Mouse (Mus musculus) common myeloid progenitor, adult 5-6 weeks (primary cell): ENCODE measurements around the gene Zfp459. TPM values are rescaled to one million over a fixed set of nuclear protein-coding genes. Genes with fewer than 3 reads are reported as not detected.
"Not testable (repeated sequence)": the region's sequence is repeated elsewhere in the genome, so short reads cannot be mapped to it uniquely, and the experiment has no call there.

Source experiments
- ATAC-seq: replicated peaks from 2 replicates; pipeline ENCODE4 v1.8.0; 2016; ENCODE audit warnings: low read depth, mild to moderate bottlenecking, moderate TSS enrichment, inconsistent platforms; ENCODE audit not compliant: poor library complexity, severe bottlenecking
- total RNA-seq: library from RNA; stranded (forward); fragments of 200-1000, 187-1606 nt; gene quantifications from 2 replicates; pipeline ENCODE4 v1.2.3, GENCODE M21; 2017

Gene Zfp459
- total RNA-seq = 1.2 and 6.1 TPM in 2 replicates

DNA sequence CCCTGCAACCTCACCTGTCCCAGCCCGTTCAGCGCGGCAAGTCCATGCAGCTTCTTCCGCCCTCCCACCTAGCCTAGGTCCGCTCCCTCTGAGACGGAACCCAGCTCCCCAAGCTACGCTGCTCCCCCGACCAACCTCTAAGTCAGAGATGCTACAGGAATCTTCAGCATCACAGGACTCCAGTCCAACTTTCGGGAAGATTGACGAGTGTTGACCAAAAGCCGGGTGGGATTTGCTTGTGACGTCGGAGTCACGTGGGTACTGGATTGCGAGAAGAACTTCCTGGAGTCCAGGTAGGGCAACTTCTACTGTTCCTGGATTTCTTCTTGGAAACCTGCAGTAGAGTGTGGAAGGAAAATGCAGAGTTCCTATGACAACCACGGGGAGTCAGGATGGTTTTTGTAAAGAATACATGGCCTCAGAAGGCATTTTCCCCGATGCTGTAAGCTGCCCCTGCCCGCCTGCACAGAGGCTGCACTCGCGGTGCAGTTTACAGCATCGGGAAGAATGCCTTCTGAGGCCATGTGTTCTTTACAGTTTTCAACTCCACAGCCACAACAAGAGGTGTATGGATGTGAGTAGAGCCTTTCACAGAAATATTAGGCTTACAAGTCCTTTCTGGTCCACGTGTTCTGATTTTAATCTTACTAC is at the start of gene Zfp459:
TSS of gene Zfp459 (minus strand) at position 212 of the 651 bp plus-strand sequence.
- ATAC-seq = peak; percentile 75

DNA sequence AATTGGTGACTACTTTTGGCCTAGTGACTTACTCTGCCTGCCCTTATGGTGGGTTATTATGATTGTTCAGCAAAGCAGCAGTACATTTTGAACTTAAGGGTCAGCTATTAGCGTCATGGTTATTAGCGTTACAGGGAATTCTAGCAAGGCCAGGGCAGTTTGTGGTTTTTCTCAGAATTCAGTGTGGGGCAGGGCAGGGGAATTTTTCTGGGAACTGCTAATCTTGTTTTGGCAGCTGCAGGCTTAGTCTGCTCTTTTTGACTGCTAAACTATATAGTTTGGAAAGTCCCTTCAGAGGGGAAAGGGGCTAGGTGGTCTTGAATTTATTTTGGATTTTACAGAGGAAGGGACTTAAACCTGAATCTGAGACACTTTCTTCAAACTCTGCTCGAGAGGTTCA is 48.1 kb upstream of the Zfp459 start:
- no peak for ATAC-seq

DNA sequence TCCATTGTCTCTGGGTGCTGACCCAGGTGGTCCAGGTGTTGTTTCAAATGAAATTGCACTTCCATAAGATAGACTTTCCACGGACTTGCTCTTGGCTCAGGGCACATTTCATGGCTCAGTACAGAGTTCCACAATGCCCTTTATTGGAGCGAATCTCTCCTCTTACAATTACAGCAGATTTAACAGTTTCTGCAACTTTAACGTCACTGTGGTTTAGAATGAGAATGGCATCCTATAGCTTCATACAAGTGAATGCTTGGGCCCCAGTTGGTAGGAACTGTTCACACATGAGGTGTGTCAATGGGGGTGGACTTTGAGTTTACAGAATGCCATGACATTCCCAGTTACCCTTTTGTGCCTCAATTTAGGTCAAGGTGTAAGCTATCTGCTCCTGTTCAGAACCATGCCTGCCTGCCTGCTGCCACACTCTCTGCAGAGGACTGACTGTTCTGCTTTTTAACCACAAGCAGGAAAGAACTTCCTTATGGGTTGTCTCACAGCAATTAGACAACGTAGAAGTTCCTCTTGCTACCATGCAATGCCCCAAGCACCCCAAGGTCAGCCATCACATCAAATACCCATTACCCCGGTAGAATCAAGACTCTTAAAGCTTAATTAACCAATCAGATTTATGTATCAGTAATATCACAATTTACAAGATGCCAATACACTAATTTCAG is 42.4 kb upstream of the Zfp459 start:
- ATAC-seq = peak; percentile 100

DNA sequence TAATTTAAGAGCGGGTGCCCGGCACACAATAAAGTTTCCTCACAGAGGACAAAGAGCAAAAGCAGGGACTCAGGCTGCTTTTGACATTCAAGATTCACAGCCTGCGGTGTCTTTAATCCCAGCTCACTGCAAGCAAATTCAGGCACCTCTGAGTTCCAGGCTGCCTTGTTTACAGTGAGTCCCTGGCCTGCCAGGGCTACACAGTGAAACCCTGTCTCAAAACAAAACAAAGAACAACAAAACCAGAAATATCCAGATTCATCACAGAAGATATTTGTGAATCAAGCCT is 30.7 kb upstream of the Zfp459 start:
- ATAC-seq = 0 out of 2 replicates have a peak, but pooled peaks have one; percentile 5

DNA sequence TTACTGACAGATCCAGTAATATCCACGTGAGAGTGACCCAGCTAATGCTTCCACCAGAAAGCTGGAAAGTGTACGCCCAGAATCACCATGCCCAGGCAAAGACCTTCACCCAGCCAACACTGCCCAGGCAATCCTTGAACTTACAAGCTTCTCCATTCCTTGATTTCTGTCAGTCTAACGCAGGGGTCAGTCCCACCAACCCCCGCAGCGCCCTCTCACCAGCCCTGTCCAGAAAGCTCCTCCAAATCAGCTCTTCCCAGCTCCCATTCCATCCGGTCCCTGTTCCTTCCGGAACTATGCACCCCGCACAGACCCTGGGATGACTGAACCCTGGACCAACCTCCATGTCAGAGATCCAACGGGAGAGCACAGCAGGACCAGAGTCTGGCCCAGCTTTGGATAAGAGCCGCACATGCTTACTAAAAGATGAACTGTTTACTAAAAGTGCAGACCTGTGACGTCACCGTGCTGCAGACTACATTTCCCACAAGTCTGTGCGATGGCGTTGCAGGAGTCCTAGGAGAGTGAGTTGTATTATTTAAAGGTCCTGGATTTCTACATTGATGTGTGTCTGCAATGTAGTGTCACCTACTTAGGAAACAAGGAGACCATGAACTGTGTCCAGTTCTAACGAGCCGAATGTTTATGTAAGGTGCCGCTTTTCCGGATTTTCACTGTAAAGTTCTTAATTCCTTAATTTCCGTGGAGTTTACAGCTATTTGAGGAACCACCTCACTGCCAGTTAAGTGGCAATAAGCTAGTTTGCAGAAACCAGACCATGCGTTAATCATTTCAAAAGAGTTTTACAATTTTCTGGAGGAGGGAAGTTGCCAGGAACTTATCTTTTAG is 30.2 kb upstream of the Zfp459 start, which contains the start of gene Zfp874a:
TSS of gene Zfp874a (minus strand) at position 453 of the 849 bp plus-strand sequence.
- ATAC-seq = peak; percentile 99

DNA sequence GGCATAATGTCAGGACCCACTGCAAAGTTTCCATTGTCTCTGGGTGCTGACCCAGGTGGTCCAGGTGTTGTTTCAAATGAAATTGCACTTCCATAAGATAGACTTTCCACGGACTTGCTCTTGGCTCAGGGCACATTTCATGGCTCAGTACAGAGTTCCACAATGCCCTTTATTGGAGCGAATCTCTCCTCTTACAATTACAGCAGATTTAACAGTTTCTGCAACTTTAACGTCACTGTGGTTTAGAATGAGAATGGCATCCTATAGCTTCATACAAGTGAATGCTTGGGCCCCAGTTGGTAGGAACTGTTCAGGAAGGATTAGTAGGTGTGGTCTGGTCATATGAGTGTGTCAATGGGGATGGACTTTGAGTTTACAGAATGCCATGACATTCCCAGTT is 15.9 kb upstream of the Zfp459 start:
- ATAC-seq = peak; percentile 45

DNA sequence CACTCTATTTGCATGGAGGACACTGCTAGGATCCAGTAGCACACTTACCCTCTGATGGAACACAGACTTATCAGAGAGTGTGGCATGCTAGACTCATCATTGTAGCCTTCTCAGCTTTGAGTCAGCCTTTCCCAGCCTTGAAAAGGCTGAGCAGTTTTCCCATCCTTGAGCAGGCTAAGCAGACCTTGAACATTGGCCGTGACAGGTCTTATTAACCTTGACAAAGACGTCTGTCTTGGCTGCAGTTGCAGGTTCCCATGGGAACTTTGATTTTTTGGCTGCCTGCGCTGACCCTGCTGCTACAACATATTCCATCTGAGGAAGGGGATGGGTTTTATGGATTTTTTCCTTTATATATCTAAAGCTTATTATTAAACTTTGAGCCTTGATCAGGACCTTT is 6.9 kb upstream of the Zfp459 start:
- ATAC-seq = no peak

DNA sequence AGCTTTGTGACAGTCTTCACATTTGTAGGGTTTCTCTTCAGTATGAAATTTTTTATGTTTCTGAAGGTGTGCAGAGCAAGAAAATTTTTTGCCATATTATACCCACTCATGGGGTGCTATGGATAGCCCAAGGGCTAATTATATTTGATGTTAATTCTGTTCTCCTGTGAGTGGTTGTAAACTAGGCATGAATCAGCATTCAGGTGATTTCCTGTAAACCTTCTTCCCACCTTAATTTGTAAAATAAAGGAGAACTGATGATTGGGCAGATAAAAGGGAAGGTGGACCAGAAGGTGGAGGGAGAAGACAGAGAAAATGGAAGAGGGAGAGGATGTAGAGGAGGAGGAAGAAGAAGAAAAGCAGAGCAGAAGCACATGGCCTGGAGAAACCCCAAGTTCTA is 4.5 kb upstream of the Zfp459 start:
- ATAC-seq = not testable (repeated sequence)

DNA sequence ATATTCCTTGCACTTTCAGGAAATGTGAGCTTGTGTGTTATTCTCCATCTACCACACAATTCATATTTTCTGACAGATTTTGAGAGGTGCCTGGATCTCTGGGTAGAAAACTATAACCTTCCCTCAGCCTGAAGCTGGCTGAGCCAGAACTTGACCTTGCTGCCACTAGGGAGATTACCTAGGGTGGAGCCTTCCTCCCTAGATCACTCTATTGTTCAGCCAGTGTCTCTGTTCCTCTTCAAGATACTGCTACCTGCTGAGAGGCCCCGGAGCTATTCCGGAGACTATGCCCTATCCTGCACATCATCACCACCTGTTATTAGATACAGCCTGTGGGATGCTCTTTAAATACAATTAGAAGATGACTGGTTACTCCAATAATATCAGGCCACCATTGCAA is 1.3 kb upstream of the Zfp459 start:
- ATAC-seq = not testable (repeated sequence)

DNA sequence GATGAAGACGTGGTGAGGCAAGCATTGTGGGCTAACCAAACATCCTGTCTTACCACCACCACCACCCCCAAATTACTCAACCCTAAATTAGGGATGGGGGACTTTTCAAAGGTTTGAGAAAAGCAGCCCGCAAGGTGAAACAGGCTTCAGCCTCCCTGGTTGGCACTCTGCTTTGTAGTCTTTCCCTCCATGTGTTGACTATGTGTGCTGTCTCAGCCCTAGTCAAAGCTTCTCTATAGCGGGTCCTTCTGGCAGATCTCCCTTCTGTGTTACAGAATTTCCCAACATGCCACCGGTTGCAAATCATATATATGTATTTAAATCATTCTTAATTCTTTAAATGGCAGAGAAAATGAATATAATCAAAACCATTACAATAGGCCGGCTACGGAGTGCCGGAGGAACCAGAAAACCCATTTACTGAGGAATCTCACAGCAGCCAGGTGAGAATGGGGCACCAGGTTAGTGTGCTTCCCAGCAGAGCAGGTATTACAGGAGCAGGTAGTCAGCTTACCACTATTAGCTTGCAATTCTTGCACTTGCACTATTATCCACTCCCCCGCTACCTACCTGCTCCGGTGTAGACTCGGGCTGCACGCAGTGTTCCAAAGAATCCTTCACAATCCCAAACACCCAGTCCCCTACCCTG is 536 bp downstream of the Zfp459 start:
- ATAC-seq = 0 out of 2 replicates have a peak, but pooled peaks have one; percentile 2

DNA sequence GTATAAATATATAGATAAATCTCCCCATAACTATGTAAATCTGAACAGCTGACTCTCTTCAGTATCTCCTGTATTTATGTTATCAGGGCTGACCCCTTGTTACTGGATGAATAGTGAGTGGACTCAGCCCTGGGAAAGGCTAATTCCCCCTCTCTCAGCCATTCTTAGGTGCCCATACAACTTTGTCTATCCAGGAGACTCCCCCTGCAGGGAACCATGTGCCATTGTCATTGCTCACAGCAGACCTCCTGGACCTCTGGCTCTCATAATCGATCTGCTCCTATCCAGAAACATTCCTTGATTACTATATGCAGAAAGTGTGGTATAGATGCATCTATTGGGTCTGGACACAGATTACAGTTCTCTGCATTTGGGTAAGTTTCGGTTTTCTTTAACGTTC is 4.4 kb downstream of the Zfp459 start:
- ATAC-seq = 0 out of 2 replicates have a peak, but pooled peaks have one; percentile 28

DNA sequence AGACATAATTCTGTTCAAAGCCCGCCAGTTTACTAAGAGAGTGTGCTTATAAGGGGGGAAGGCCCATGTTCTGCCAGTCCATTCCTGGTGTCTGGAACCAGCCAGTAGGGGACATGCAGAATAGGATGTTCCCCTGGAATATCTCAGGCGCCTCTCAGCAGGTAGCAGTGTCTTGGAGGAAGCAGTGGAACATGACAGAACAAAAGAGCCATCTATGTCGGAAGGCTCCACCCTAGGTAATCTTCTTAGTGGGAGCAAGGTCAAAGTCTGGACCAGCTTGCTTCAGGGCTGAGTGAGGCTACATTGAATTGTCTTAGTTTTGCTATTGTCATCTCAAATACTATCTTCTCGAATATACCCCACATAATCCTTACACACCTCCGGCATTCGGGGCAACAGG is 5.5 kb downstream of the Zfp459 start:
- ATAC-seq = no peak

DNA sequence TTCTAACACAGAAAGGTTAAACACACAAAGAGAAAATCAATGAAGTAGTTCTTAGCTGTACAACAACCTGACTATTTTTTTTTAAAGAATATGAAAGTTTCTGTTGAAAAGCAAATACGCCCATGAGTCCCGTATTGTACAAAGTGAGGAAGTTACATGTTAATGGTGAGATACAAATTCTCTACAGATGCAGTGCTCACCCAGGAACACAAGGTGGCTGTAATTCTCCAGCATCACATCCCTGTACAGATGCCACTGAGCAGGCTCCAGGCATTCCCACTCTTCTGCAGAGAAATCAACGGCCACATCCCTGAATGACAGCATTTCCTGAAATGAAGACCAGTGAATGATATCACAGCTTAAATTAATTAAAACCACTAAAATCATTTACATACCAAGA is 7.6 kb downstream of the Zfp459 start:
- ATAC-seq = 0 out of 2 replicates have a peak, but pooled peaks have one; percentile 50

DNA sequence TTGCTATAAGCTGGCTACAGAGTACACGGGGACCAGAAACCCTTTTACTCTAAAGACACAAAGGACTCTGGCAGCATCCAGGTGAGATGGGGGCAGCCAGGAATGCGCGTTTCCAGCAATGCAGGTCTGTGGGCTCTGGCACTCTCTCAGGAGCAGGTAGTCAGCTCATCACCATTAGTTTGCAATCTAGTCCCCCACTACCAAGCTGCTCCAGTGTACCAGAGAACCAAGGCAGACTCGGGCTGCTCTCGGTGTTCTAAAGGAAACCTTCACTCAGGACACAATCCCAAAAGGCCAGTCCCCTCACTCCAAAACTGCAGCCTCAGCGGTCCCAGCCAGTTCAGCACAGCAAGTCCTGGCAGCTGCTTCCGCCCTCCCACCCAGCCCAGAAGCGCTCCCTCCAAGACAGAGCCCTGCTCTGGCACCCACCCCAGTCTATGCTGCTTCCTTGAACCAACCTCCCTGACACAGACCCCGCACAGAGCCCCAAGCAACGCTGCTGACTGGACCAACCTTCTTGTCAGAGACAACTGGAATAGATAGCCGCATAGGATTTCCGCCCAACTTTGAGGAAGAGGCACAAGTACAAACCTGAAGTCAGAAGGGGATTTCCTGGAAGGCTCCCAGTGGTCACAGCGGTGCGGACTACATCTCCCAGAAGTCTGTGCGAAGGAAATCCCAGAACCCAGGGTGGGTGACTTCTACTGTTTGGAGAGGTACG is 21.9 kb downstream of the Zfp459 start, which contains the start of gene Zfp429:
TSS of gene Zfp429 (minus strand) at position 637 of the 721 bp plus-strand sequence.
- ATAC-seq = peak; percentile 99

DNA sequence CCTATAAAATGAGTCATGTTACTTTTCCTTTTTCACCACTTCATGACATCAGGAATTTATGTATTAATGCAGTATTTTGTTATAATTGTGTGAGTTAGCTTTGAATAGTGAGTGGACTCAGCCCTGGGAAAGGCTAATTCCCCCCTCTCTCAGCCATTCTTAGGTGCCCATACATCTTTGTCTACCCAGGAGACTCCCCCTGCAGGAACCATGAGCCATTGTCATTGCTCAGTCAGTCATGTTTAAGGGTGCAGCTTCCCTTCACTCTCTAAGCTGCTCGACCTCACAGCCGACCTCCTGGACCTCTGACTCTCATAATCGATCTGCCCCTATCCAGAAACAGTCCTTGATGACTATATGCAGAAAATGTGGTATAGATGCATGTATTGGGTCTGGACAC is 45.0 kb downstream of the Zfp459 start:
- ATAC-seq = peak; percentile 57

DNA sequence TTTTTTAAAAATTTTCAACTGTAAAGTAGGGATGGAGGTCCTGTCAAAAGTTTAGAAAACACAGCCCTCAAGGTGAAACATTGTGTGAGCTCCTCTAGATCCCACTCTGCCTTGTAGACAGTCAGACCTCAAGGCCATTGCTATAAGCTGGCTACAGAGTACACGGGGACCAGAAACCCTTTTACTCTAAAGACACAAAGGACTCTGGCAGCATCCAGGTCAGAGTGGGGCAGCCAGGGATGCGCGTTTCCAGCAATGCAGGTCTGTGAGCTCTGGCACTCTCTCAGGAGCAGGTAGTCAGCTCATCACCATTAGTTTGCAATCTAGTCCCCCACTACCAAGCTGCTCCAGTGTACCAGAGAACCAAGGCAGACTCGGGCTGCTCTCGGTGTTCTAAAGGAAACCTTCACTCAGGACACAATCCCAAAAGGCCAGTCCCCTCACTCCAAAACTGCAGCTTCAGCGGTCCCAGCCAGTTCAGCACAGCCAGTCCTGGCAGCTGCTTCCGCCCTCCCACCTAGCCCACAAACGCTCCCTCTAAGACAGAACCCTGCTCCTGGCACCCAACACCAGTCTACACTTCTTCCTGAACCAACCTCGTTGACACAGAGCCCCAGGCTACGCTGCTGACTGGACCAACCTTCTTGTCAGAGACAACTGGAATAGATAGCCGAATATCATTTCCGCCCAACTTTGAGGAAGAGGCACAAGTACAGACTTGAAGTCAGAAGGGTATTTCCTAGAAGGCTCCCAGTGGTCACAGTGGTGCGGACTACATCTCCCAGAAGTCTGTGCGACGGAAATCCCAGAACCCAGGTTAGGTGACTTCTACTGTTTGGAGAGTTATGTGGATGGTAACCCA is 45.9 kb downstream of the Zfp459 start, which contains the start of the genes Gm28041 and Zfp456:
TSS of gene Gm28041 (minus strand) at position 684 of the 862 bp plus-strand sequence.
TSS of gene Zfp456 (minus strand) at position 761 of the 862 bp plus-strand sequence.
- ATAC-seq = peak; percentile 96

DNA sequence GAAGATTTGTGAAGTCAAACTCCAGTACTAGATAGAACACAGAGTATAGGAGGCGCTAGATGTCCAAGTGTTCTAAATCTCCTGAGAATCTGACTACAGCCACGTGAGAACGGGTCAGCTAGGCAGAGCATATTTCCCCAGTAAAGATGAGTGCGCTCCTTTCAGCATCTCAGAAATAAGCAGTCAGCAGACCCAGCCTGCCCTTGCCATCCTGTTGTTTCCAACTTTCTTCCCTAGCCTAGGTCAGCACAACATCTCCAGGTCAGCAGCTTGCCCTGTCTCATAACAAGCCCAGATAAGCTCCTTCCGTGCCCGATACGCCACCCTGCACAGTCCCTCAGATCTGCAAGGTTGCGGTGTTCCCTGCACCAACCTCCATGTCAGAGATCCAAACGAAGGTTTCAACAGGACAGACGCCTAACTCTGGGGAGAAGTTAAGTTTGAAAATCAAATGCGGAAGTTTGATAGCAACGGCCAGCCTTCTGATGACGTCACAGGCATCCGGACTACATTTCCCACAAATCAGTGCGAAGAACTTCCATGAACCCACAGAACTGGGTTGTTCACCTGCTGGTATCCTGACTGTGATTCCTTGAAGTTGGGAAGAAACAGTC is 61.0 kb downstream of the Zfp459 start, which contains the start of the genes Gm28044 and Zfp953:
TSS of gene Gm28044 (minus strand) at position 406 of the 614 bp plus-strand sequence.
TSS of gene Zfp953 (minus strand) at position 475 of the 614 bp plus-strand sequence.
- ATAC-seq = peak; percentile 97
